Mouse (Mus musculus) small intestine, adult 2 months (tissue): ENCODE measurements around the gene Gm49416. TPM values are rescaled to one million over a fixed set of nuclear protein-coding genes. Genes with fewer than 3 reads are reported as not detected.

ENCODE experiments used
- H3K27ac ChIP-seq: fragments of 200-500 bp; 2 replicates; pipeline ENCODE4 v1.5.1; 2012; ENCODE audit warnings: low read depth, low read length, control low read depth, inconsistent platforms; ENCODE audit not compliant: insufficient read depth
- H3K27me3 ChIP-seq: fragments of 200-500 bp; 2 replicates; pipeline ENCODE4 v1.6.1; 2012; ENCODE audit warnings: mild to moderate bottlenecking, moderate library complexity, low read length, inconsistent platforms; ENCODE audit not compliant: control insufficient read depth, insufficient read depth
- H3K36me3 ChIP-seq: fragments of 200-500 bp; 2 replicates; pipeline ENCODE4 v1.6.1; 2012; ENCODE audit warnings: mild to moderate bottlenecking, low read length, control low read depth, inconsistent platforms; ENCODE audit not compliant: control insufficient read depth, insufficient read depth
- H3K4me1 ChIP-seq: fragments of 200-500 bp; 2 replicates; pipeline ENCODE4 v1.6.1; 2012; ENCODE audit warnings: low read length, inconsistent platforms, mixed read lengths; ENCODE audit not compliant: control insufficient read depth, insufficient read depth, insufficient read length
- H3K4me3 ChIP-seq: fragments of 200-500 bp; 2 replicates; pipeline ENCODE4 v1.5.1; 2012; ENCODE audit warnings: low read depth, mild to moderate bottlenecking, control low read depth, inconsistent platforms, low read length, moderate library complexity
- CTCF ChIP-seq: fragments of 200-500 bp; IDR thresholded peaks from 2 replicates; pipeline ENCODE4 v1.5.1; 2012; ENCODE audit warnings: low read depth, mild to moderate bottlenecking, control low read depth, inconsistent platforms, low read length, moderate library complexity, mixed read lengths; ENCODE audit not compliant: insufficient replicate concordance, insufficient read length; ENCODE audit errors: extremely low read depth
- POLR2A ChIP-seq: fragments of 200-500 bp; IDR thresholded peaks from 2 replicates; pipeline ENCODE4 v1.6.1; 2012; ENCODE audit warnings: low read depth, mild to moderate bottlenecking, control low read depth, inconsistent platforms, low read length, moderate library complexity
- WGBS: fragments of 180-500 bp; shearing (Covaris S2); methylation state at CpG from one replicate; pipeline ENCODE4 v1.1.7; 2018; 5-methylcytosine and 5-hydroxymethylcytosine counted together
- polyA plus RNA-seq: library from polyadenylated mRNA; depleted of rRNA; stranded (reverse); fragments of >200 nt; gene quantifications from 2 replicates; pipeline ENCODE4 v1.2.3, GENCODE M21; 2012

The Gm49416 gene
- polyA plus RNA-seq, 1 experiment: not detected

GRCm38 (mm10) chr19:8921741-8922140, 33.0 kb downstream of the Gm49416 start:
- no peaks in the 10 kb centered on the region for H3K27me3 ChIP-seq
- no peak for TF ChIP-seq CTCF
- TF ChIP-seq POLR2A: no peak
- H3K27ac ChIP-seq: no peak overlapping the region
- no peak overlapping the region for H3K4me3 ChIP-seq
- H3K4me1 ChIP-seq: peaks cover 5% of the 10 kb centered on the region; the same call in 1 of the 2 replicates
- H3K36me3 ChIP-seq: peaks cover 9% of the 10 kb centered on the region; the same call in 1 of the 2 replicates
- 73% methylated on average over 9 of the region's 9 CpGs for WGBS

GRCm38 (mm10) chr19:8926766-8927165, 38.0 kb downstream of the Gm49416 start:
- peaks cover 9% of the 10 kb centered on the region for H3K4me1 ChIP-seq
- peaks cover 9% of the 10 kb centered on the region; the same call in 1 of the 2 replicates for H3K36me3 ChIP-seq
- no peaks in the 10 kb centered on the region for H3K27me3 ChIP-seq
- no peak for TF ChIP-seq POLR2A
- TF ChIP-seq CTCF: no peak
- no peak overlapping the region for H3K27ac ChIP-seq
- WGBS: 79% methylated on average over 2 of the region's 2 CpGs
- H3K4me3 ChIP-seq: no peak overlapping the region

- Histone ChIP-seq H3K27ac (no peak overlapping the region), H3K36me3 (peaks cover 7% of the 10 kb centered on the region; the same call in 1 of the 2 replicates), H3K4me1 (peaks cover 9% of the 10 kb centered on the region), H3K4me3 (no peak overlapping the region), H3K27me3 (no peaks in the 10 kb centered on the region)
- TF ChIP-seq CTCF (no peak), POLR2A (no peak)
- 88% methylated on average over 12 of the region's 12 CpGs for WGBS
Measured at GRCm38 (mm10) chr19:8927891-8928525, 39.3 kb downstream of the Gm49416 start.

GRCm38 (mm10) chr19:8928689-8929223, 40.0 kb downstream of the Gm49416 start:
- 28% methylated on average over 16 of the region's 16 CpGs for WGBS
- TF ChIP-seq POLR2A (no peak), CTCF (no peak)
- peak overlapping the region; percentile 95 for H3K4me3 ChIP-seq
- no peaks in the 10 kb centered on the region for H3K27me3 ChIP-seq
- peak overlapping the region; percentile 77; the same call in 1 of the 2 replicates for H3K27ac ChIP-seq
- H3K36me3 ChIP-seq: peaks cover 7% of the 10 kb centered on the region; the same call in 1 of the 2 replicates
- peaks cover 9% of the 10 kb centered on the region for H3K4me1 ChIP-seq

- Histone ChIP-seq H3K4me1 (peaks cover 9% of the 10 kb centered on the region), H3K36me3 (peaks cover 9% of the 10 kb centered on the region; the same call in 1 of the 2 replicates), H3K27ac (peak within 1 kb of the TSS; percentile 77), H3K27me3 (no peaks in the 10 kb centered on the region), H3K4me3 (peak within 1 kb of the TSS; percentile 95)
- TF ChIP-seq CTCF (no peak), POLR2A (0 out of 2 replicates have a peak, but pooled peaks have one; percentile 49)
- under 1% methylated on average over 73 of the region's 74 CpGs for WGBS
Measured at GRCm38 (mm10) chr19:8929224-8930088, 40.7 kb downstream of the Gm49416 start, which contains the start of the genes Rom1 and Eml3. Gene Rom1 (minus strand): TSS chr19:8929356. Gene Eml3 (plus strand): TSS chr19:8929552.

- no peak for TF ChIP-seq CTCF
- TF ChIP-seq POLR2A: no peak
- H3K27me3 ChIP-seq: no peaks in the 10 kb centered on the region
- 3% methylated on average over 11 of the region's 11 CpGs for WGBS
- peak overlapping the region; percentile 95 for H3K4me3 ChIP-seq
- H3K4me1 ChIP-seq: peaks cover 9% of the 10 kb centered on the region
- H3K27ac ChIP-seq: 0 out of 2 replicates have a peak overlapping the region, but pooled peaks have one; percentile 77
- H3K36me3 ChIP-seq: peaks cover 14% of the 10 kb centered on the region; the same call in 1 of the 2 replicates
Measured at GRCm38 (mm10) chr19:8930117-8930516, 41.4 kb downstream of the Gm49416 start.

GRCm38 (mm10) chr19:8930771-8931170, 42.0 kb downstream of the Gm49416 start:
- TF ChIP-seq CTCF (no peak), POLR2A (no peak)
- Histone ChIP-seq H3K27me3 (no peaks in the 10 kb centered on the region), H3K4me1 (peaks cover 9% of the 10 kb centered on the region), H3K36me3 (peaks cover 15% of the 10 kb centered on the region; the same call in 1 of the 2 replicates), H3K27ac (no peak overlapping the region), H3K4me3 (peak overlapping the region; percentile 95; the same call in 1 of the 2 replicates)
- WGBS: 83% methylated on average over 7 of the region's 7 CpGs
